ENCODE assay signal across 10 mouse cellular contexts in the genomic region with DNA sequence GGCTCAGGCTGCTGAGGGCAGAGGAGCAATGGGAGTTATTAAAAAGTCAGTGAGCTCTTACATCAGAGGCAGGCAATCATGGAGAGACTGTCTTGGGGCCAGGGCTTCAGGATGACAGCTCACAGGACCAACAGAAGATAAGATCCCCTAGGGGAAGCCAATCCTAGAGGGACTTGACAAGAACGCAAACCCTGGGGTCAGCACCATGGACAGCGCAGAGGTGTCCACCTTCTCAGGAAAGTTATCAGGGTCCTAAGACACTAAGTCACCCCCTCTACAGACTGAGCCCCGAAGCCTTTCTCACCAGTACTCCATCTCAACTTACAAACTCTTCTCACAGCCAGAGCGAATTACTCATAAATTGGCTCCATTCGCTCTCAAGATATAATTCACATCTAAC. TPM values are rescaled to one million over a fixed set of nuclear protein-coding genes. Genes with fewer than 3 reads are reported as not detected.
DNase-seq lines count a peak whose midpoint lies in the region; ATAC-seq and TF ChIP-seq lines count a peak whose summit lies in the region.
"Had no signal": no experiment of that assay in that cellular context is flagged by ENCODE, and none has a peak within 500 bp of the region (broad histone marks: within the 10 kb centered on the region; RNA-seq: fewer than 3 reads in every experiment).

A gene (minus strand): TSS at position 2 of the 400 bp plus-strand sequence.

- no peak for TF ChIP-seq POLR2A in kidney, adult 2 months (IDR thresholded peaks at IDR 0.05; ENCODE audit: low read depth, low read length)

- no peak for TF ChIP-seq EP300 in liver, postnatal 0 days (IDR thresholded peaks at IDR 0.05; ENCODE audit: low read depth)

- H3K4me2 ChIP-seq in liver, postnatal 0 days (ENCODE audit: low read depth, low read length), result no peak within 1 kb of the TSS
- H3K4me2 ChIP-seq: limb, embryonic 13.5 days had no signal

- TF ChIP-seq CTCF in kidney, adult 2 months (conservative IDR thresholded peaks at IDR 0.05; ENCODE audit: insufficient read depth, insufficient read length, low read depth, low read length), result no peak
- no peak for TF ChIP-seq CTCF in liver, postnatal 0 days (IDR thresholded peaks at IDR 0.05; ENCODE audit: low read depth)

- no peaks in the 10 kb centered on the region for H3K4me1 ChIP-seq in kidney, adult 2 months (ENCODE audit: control insufficient read depth, insufficient read depth, low read length)
- H3K4me1 ChIP-seq in ES-E14 (ENCODE audit: control insufficient read depth in 2 of 2, insufficient read depth in 2 of 2, low read length in 2 of 2, poor library complexity in 1 of 2), result no peaks in the 10 kb centered on the region; a peak in 1 of 4 replicates
- no peaks in the 10 kb centered on the region for H3K4me1 ChIP-seq in liver, postnatal 0 days (ENCODE audit: insufficient read depth)
- H3K4me1 ChIP-seq: limb, embryonic 13.5 days had no signal

- H3K9ac ChIP-seq in ES-E14 (ENCODE audit: insufficient read depth, low read depth, low read length, poor library complexity, severe bottlenecking), result no peak within 1 kb of the TSS
- no peak within 1 kb of the TSS for H3K9ac ChIP-seq in liver, postnatal 0 days (replicated peaks)
- H3K9ac ChIP-seq: limb, embryonic 13.5 days had no signal

- no peaks in the 10 kb centered on the region for H3K27me3 ChIP-seq in kidney, adult 2 months (replicated peaks; ENCODE audit: control insufficient read depth, insufficient read depth, low read length)
- no peaks in the 10 kb centered on the region for H3K27me3 ChIP-seq in liver, postnatal 0 days (ENCODE audit: insufficient read depth, low read length)
- H3K27me3 ChIP-seq: limb, embryonic 13.5 days had no signal

- peak; percentile 5 to 51 for DNase-seq in kidney, postnatal 36 days
- DNase-seq in kidney, adult 2 months, result no peak
- peak; percentile 71 for DNase-seq in ES-E14 (ENCODE audit: low read depth, low spot score)
- peak; percentile 16 for DNase-seq in brain, adult 2 months (ENCODE audit: low read depth, low spot score)
- peak; percentile 34 for DNase-seq in liver, postnatal 0 days
- DNase-seq in layer of hippocampus, adult 8-10 months (ENCODE audit: low spot score in 2 of 2), result no peak
- DNase-seq in layer of hippocampus, postnatal 25 days (ENCODE audit: extremely low spot score in 1 of 2, low spot score in 1 of 2), result no peak
- DNase-seq: cerebellum, adult 18-20 months had no signal

- H3K36me3 ChIP-seq in kidney, adult 2 months (ENCODE audit: control insufficient read depth, insufficient read depth, low read length), result no peaks in the 10 kb centered on the region
- H3K36me3 ChIP-seq in ES-E14 (ENCODE audit: control insufficient read depth, insufficient read depth, low read length, poor library complexity, severe bottlenecking), result no peaks in the 10 kb centered on the region
- H3K36me3 ChIP-seq in liver, postnatal 0 days (replicated peaks; ENCODE audit: insufficient read depth, low read length), result no peaks in the 10 kb centered on the region
- H3K36me3 ChIP-seq: limb, embryonic 13.5 days had no signal

- in situ Hi-C loops in ES-E14 (cut with MboI; ENCODE audit: low sequenced_read_pairs in 2 of 2, unreplicated experiment in 2 of 2), result no loop called here

- whole genome bisulfite sequencing in kidney, adult 2 months, result 33% methylated on average over 5 of the region's 5 CpGs
- 30% methylated on average over 5 of the region's 5 CpGs for WGBS in liver, postnatal 0 days (ENCODE audit: insufficient replicate concordance)

- ATAC-seq in liver, postnatal 0 days, result no peak

- no peak within 1 kb of the TSS for H3K4me3 ChIP-seq in kidney, adult 2 months (ENCODE audit: insufficient read depth, low read depth, low read length)
- H3K4me3 ChIP-seq in ES-E14 (ENCODE audit: insufficient read depth in 1 of 2, low read depth in 1 of 2, low read length in 2 of 2, poor library complexity in 1 of 2, severe bottlenecking in 1 of 2), result no peak within 1 kb of the TSS
- no peak within 1 kb of the TSS for H3K4me3 ChIP-seq in liver, postnatal 0 days (ENCODE audit: low read depth, low read length)
- H3K4me3 ChIP-seq: limb, embryonic 13.5 days had no signal

- no peaks in the 10 kb centered on the region for H3K9me3 ChIP-seq in ES-E14 (ENCODE audit: control insufficient read depth, insufficient read depth, low read depth, low read length)
- no peaks in the 10 kb centered on the region for H3K9me3 ChIP-seq in liver, postnatal 0 days (ENCODE audit: low read length)

- no peak within 1 kb of the TSS for H3K27ac ChIP-seq in kidney, adult 2 months (ENCODE audit: insufficient read depth, low read depth, low read length)
- no peak within 1 kb of the TSS for H3K27ac ChIP-seq in ES-E14 (ENCODE audit: insufficient read depth, low read depth, low read length, poor library complexity, severe bottlenecking)
- no peak within 1 kb of the TSS for H3K27ac ChIP-seq in liver, postnatal 0 days (ENCODE audit: low read depth)
- H3K27ac ChIP-seq: limb, embryonic 13.5 days had no signal

TF ChIP-seq in ES-E14, 5 proteins besides CTCF, POLR2A, EP300 and RAD21:
- TF ChIP-seq HCFC1 (IDR thresholded peaks at IDR 0.05; ENCODE audit: borderline replicate concordance, insufficient read depth, low read length), result no peak
- TF ChIP-seq MAFK (IDR thresholded peaks at IDR 0.05; ENCODE audit: insufficient read depth, low read depth, low read length), result no peak
- no peak for TF ChIP-seq ZNF384 (IDR thresholded peaks at IDR 0.05; ENCODE audit: low read depth, low read length)

RNA-seq across cellular contexts. Expression of the gene that starts here (rescaled TPM):
- not detected in 2 replicates for polyA plus RNA-seq in kidney, adult 2 months (2012; rRNA removed)
- not detected in 2 replicates for total RNA-seq in ES-E14 (2012; rRNA removed)
- polyA plus RNA-seq in liver, postnatal 0 days (2015; fragmentation: Nextera tagmentation; extraction: Ambion mirVana), result not detected in 2 replicates
- total RNA-seq in layer of hippocampus, adult 8-10 months (2022), result not detected
- total RNA-seq in layer of hippocampus, postnatal 25 days (2021), result not detected
- total RNA-seq: heart, adult 8-10 months had no signal
- polyA plus RNA-seq: limb, embryonic 13.5 days had no signal

Comparison
In these comparisons a context has a peak if more than half of its experiments do, and no peak if none do; other contexts are left out.
1. DNase-seq: peak in kidney, postnatal 36 days (2 of 2) and brain, adult 2 months (single experiment); none in kidney, adult 2 months (single experiment), layer of hippocampus, adult 8-10 months (0 of 2) and layer of hippocampus, postnatal 25 days (0 of 2).
2. Peak in DNase-seq in ES-E14; RNA of the gene not detected or under 1 TPM.
3. Peak in DNase-seq in liver, postnatal 0 days; RNA of the gene not detected or under 1 TPM.